Mouse (Mus musculus) neural tube, embryonic 12.5 days (tissue): Measurements from ENCODE around the gene Gm28360. TPM values are rescaled to one million over a fixed set of nuclear protein-coding genes. Genes with fewer than 3 reads are reported as not detected.
"Not testable (repeated sequence)": the region's sequence is repeated elsewhere in the genome, so short reads cannot be mapped to it uniquely, and the experiment has no call there.

Experiments
- ATAC-seq: fragments of 200-750 bp; cut with Nextera tagmentation; 2 replicates; pipeline ENCODE4 v1.8.0; 2017; ENCODE audit warnings: low read depth, mild to moderate bottlenecking, moderate TSS enrichment, moderate library complexity; ENCODE audit not compliant: low FRiP score
- H3K27ac ChIP-seq: fragments of 300-500 bp; sonication (generic); 2 replicates; pipeline ENCODE4 v1.5.1; 2016
- H3K27me3 ChIP-seq: fragments of 300-500 bp; sonication (generic); replicated peaks from 2 replicates; pipeline ENCODE4 v1.6.1; 2016; ENCODE audit warnings: mild to moderate bottlenecking
- H3K36me3 ChIP-seq: fragments of 300-500 bp; sonication (generic); 2 replicates; pipeline ENCODE4 v1.6.1; 2016; ENCODE audit warnings: mild to moderate bottlenecking
- H3K4me1 ChIP-seq: fragments of 300-500 bp; sonication (generic); 2 replicates; pipeline ENCODE4 v1.6.1; 2016
- H3K4me2 ChIP-seq: fragments of 300-500 bp; sonication (generic); replicated peaks from 2 replicates; pipeline ENCODE4 v1.6.1; 2016; ENCODE audit warnings: mild to moderate bottlenecking
- H3K4me3 ChIP-seq: fragments of 300-500 bp; sonication (generic); 2 replicates; pipeline ENCODE4 v1.5.1; 2016
- H3K9ac ChIP-seq: fragments of 300-500 bp; sonication (generic); 2 replicates; pipeline ENCODE4 v1.6.1; 2016; ENCODE audit warnings: mild to moderate bottlenecking
- H3K9me3 ChIP-seq: fragments of 300-500 bp; sonication (generic); 2 replicates; pipeline ENCODE4 v1.6.1; 2016; ENCODE audit warnings: mild to moderate bottlenecking
- WGBS: fragments of 180-500 bp; shearing (Covaris S2); methylation state at CpG from one replicate; pipeline ENCODE4 v1.1.7; 2016; 5-methylcytosine and 5-hydroxymethylcytosine counted together
- polyA plus RNA-seq: library from polyadenylated mRNA; unstranded; fragments of >200 nt; fragmentation: Nextera tagmentation; extraction: Ambion mirVana; gene quantifications from 2 replicates; pipeline ENCODE4 v1.2.1, GENCODE M21; 2016

Gene Gm28360
- not detected in 2 replicates for polyA plus RNA-seq

DNA sequence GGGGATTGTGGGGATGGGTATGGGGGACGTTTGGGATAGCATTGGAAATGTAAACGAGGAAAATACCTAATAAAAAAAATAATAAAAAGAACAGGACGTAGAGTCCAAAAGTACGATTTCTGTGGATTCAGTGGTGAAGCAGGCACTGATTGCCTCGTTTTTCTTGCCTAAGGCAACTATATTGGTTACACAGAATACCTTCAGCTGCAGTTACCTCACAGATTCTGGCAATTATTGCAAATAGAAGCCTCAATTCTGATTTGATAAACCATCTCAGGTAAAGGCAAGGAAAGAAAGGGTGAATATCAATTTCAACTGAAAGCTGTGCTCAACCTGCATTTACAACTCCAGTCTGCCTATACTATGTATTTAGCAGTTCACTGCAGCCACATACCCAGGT, at the start of gene Gm28360:
Gm28360 (plus strand) TSS at position 301 of the 400 bp plus-strand sequence.
- not testable (repeated sequence) for H3K4me1 ChIP-seq
- WGBS: 69% methylated on average over 5 of the region's 5 CpGs

GRCm38 (mm10) chr1:117780833-117781232, 49.0 kb upstream of the Gm28360 start, which contains the start of gene B020011L13Rik:
Gene B020011L13Rik, plus strand, starts transcription at chr1:117781133.
- H3K27me3 ChIP-seq, H3K27ac ChIP-seq, H3K4me3 ChIP-seq, H3K9ac ChIP-seq, H3K36me3 ChIP-seq, H3K4me1 ChIP-seq, H3K4me2 ChIP-seq, ATAC-seq, H3K9me3 ChIP-seq: not testable (repeated sequence)
- 66% methylated on average over 3 of the region's 3 CpGs for WGBS

More for the DNA sequence above, at the start of gene Gm28360:
- not testable (repeated sequence) for H3K4me2 ChIP-seq, H3K4me3 ChIP-seq, H3K27me3 ChIP-seq, H3K36me3 ChIP-seq, H3K9me3 ChIP-seq, ATAC-seq, H3K27ac ChIP-seq, H3K9ac ChIP-seq

DNA sequence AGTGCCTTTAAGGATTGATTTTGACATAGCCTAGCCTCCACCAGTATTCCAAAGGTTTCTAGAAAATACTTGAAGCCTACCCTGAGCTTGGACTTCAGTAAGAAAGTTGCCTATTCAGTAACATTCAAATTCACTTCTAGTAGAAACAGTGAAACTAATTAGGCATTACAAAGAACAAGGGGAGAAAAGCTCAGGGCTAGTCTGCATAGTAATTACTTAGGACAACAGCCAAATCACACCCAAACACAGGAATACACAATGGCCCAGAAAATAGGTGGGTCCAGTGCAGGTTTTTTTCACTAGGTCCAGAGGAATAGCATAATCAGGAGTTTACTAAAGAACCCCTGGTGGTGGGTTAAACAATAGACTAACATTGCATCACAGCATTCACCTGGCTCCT, 13.6 kb upstream of the Gm28360 start:
- not testable (repeated sequence) for H3K27ac ChIP-seq, H3K9ac ChIP-seq

DNA sequence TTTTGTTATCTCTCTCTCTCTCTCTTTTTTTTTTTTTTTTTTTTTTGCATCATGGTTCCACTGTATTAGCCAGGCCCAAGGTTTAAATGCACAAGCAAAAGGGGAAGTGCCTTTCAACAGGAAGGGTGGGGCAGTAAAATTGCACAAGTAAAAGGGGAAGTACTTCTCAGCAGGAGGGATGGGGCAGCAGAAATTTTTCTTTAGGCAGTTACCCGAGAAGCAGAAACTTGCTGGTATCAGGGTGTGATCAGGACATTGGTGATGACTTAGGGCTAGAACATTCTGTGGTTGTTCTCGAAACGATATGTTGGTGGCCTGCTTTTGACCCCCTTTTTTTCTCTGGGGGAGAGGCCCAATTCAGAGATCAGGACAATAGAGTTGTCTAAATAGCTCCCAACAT, 21.8 kb downstream of the Gm28360 start:
- H3K9ac ChIP-seq, ATAC-seq, H3K27me3 ChIP-seq, H3K36me3 ChIP-seq, H3K4me2 ChIP-seq, H3K4me3 ChIP-seq, H3K9me3 ChIP-seq, H3K27ac ChIP-seq, H3K4me1 ChIP-seq: not testable (repeated sequence)
- WGBS: 83% methylated on average over 3 of the region's 3 CpGs

More for the DNA sequence above, 13.6 kb upstream of the Gm28360 start:
- not testable (repeated sequence) for H3K27me3 ChIP-seq, H3K36me3 ChIP-seq, H3K4me1 ChIP-seq, H3K4me2 ChIP-seq, H3K9me3 ChIP-seq, H3K4me3 ChIP-seq, ATAC-seq

Other genes starting within 250 kb of the Gm28360 start
- gene Gm28363, start 132.9 kb upstream of the Gm28360 start, polyA plus RNA-seq: not detected in 2 replicates
- not detected in 2 replicates for gene B020011L13Rik, start 48.9 kb upstream of the Gm28360 start, polyA plus RNA-seq
- not detected in 2 replicates for gene Gm28168, start 97.9 kb downstream of the Gm28360 start, polyA plus RNA-seq
- not detected in 2 replicates for gene Gm7145, start 135.9 kb downstream of the Gm28360 start, polyA plus RNA-seq